Mouse (Mus musculus) testis, adult 2 months (tissue): ENCODE data around the gene Ppp1cc. TPM values are rescaled to one million over a fixed set of nuclear protein-coding genes. Genes with fewer than 3 reads are reported as not detected.

ENCODE experiments used
- H3K27ac ChIP-seq: fragments of 200-500 bp; 2 replicates; pipeline ENCODE4 v1.5.1; 2012; ENCODE audit warnings: low read depth, low read length; ENCODE audit not compliant: control insufficient read depth, insufficient read depth
- H3K27me3 ChIP-seq: fragments of 200-500 bp; 2 replicates; pipeline ENCODE4 v1.6.1; 2012; ENCODE audit warnings: mild to moderate bottlenecking, low read length, moderate library complexity; ENCODE audit not compliant: control insufficient read depth, insufficient read depth
- H3K36me3 ChIP-seq: fragments of 200-500 bp; 2 replicates; pipeline ENCODE4 v1.6.1; 2012; ENCODE audit warnings: mild to moderate bottlenecking, low read length; ENCODE audit not compliant: control insufficient read depth, insufficient read depth
- H3K4me1 ChIP-seq: fragments of 200-500 bp; 2 replicates; pipeline ENCODE4 v1.6.1; 2012; ENCODE audit warnings: low read length; ENCODE audit not compliant: control insufficient read depth, insufficient read depth
- H3K4me3 ChIP-seq: fragments of 200-500 bp; 2 replicates; pipeline ENCODE4 v1.5.1; 2012; ENCODE audit warnings: low read depth, mild to moderate bottlenecking, low read length, moderate library complexity, mixed read lengths; ENCODE audit not compliant: control insufficient read depth
- CTCF ChIP-seq: fragments of 200-500 bp; IDR thresholded peaks from 2 replicates; pipeline ENCODE4 v1.5.1; 2012; ENCODE audit warnings: low read depth, mild to moderate bottlenecking, inconsistent platforms, low read length, moderate library complexity; ENCODE audit not compliant: control insufficient read depth, insufficient read depth, insufficient replicate concordance
- POLR2A ChIP-seq: fragments of 200-500 bp; IDR thresholded peaks from 2 replicates; pipeline ENCODE4 v1.6.1; 2012; ENCODE audit warnings: low read depth, mild to moderate bottlenecking, inconsistent platforms, low read length, moderate library complexity; ENCODE audit not compliant: control insufficient read depth
- polyA plus RNA-seq: library from polyadenylated mRNA; depleted of rRNA; stranded (reverse); fragments of >200 nt; gene quantifications from 2 replicates; pipeline ENCODE4 v1.2.3, GENCODE M21; 2012

The Ppp1cc gene
- polyA plus RNA-seq, 1 experiment, result 524 TPM

GRCm38 (mm10) chr5:122163194-122163593, 5.1 kb downstream of the Ppp1cc start:
- Histone ChIP-seq H3K36me3 (peaks cover 1% of the 10 kb centered on the region), H3K27me3 (no peaks in the 10 kb centered on the region), H3K27ac (no peak overlapping the region), H3K4me1 (peaks cover 15% of the 10 kb centered on the region), H3K4me3 (no peak overlapping the region)
- no peak for TF ChIP-seq CTCF
- TF ChIP-seq POLR2A, result no peak

- Histone ChIP-seq H3K4me3 (no peak overlapping the region), H3K36me3 (peaks cover 3% of the 10 kb centered on the region), H3K27me3 (no peaks in the 10 kb centered on the region), H3K27ac (no peak overlapping the region), H3K4me1 (peaks cover 17% of the 10 kb centered on the region)
- TF ChIP-seq CTCF (no peak), POLR2A (no peak)
Observed at GRCm38 (mm10) chr5:122164011-122164410, 5.9 kb downstream of the Ppp1cc start.

- peaks cover 13% of the 10 kb centered on the region for H3K4me1 ChIP-seq
- H3K36me3 ChIP-seq, result peaks cover 3% of the 10 kb centered on the region
- TF ChIP-seq POLR2A (no peak), CTCF (no peak)
- no peak overlapping the region for H3K27ac ChIP-seq
- no peak overlapping the region for H3K4me3 ChIP-seq
- H3K27me3 ChIP-seq, result no peaks in the 10 kb centered on the region
Observed at GRCm38 (mm10) chr5:122165233-122165915, 7.3 kb downstream of the Ppp1cc start.

- H3K36me3 ChIP-seq, result peaks cover 4% of the 10 kb centered on the region
- H3K27ac ChIP-seq, result no peak overlapping the region
- H3K4me1 ChIP-seq, result peaks cover 13% of the 10 kb centered on the region
- H3K4me3 ChIP-seq, result no peak overlapping the region
- TF ChIP-seq POLR2A (no peak), CTCF (no peak)
- no peaks in the 10 kb centered on the region for H3K27me3 ChIP-seq
Observed at GRCm38 (mm10) chr5:122166636-122167161, 8.6 kb downstream of the Ppp1cc start.

GRCm38 (mm10) chr5:122168344-122169069, 10.4 kb downstream of the Ppp1cc start:
- Histone ChIP-seq H3K4me1 (peaks cover 9% of the 10 kb centered on the region), H3K4me3 (no peak overlapping the region), H3K36me3 (peaks cover 5% of the 10 kb centered on the region), H3K27ac (no peak overlapping the region), H3K27me3 (no peaks in the 10 kb centered on the region)
- TF ChIP-seq CTCF (no peak), POLR2A (no peak)

- Histone ChIP-seq H3K36me3 (peaks cover 6% of the 10 kb centered on the region), H3K4me3 (no peak overlapping the region), H3K4me1 (peaks cover 3% of the 10 kb centered on the region; the same call in 1 of the 2 replicates), H3K27me3 (no peaks in the 10 kb centered on the region), H3K27ac (no peak overlapping the region)
- TF ChIP-seq POLR2A (no peak), CTCF (no peak)
Observed at GRCm38 (mm10) chr5:122171058-122171457, 13.0 kb downstream of the Ppp1cc start.

- Histone ChIP-seq H3K36me3 (peaks cover 4% of the 10 kb centered on the region), H3K27me3 (no peaks in the 10 kb centered on the region), H3K27ac (no peak overlapping the region), H3K4me1 (no peaks in the 10 kb centered on the region; the same call in 1 of the 2 replicates), H3K4me3 (no peak overlapping the region)
- TF ChIP-seq CTCF (no peak), POLR2A (no peak)
Observed at GRCm38 (mm10) chr5:122175402-122175801, 17.3 kb downstream of the Ppp1cc start.
